In the genomic region with DNA sequence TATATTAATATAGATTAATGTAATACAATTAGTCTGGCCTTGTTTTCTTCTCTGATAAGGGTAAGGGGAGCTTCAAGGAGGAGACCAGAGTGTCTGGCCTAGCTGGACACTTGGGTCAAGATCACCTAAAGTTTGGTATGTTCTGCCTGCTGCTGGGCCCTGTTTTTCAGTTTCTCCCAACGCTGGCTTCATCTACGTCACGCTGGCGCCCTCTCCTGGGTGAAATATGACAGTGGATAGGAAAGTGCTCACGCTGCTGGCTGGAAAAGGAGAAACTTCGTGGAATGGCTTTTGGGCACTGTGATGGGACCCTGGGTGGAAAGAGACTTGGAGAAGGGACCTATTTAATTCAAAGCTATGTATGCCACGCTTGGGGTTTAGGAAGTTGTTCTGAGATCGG, we compare ENCODE assay signal across 8 mouse cellular contexts. TPM values are rescaled to one million over a fixed set of nuclear protein-coding genes. Genes with fewer than 3 reads are reported as not detected.
DNase-seq lines count a peak whose midpoint lies in the region; ATAC-seq and TF ChIP-seq lines count a peak whose summit lies in the region.

No protein-coding gene starts in this region.

- no peak overlapping the region for H3K27ac ChIP-seq in kidney, postnatal 0 days
- no peak overlapping the region for H3K27ac ChIP-seq in liver, adult 2 months (replicated peaks; ENCODE audit: insufficient read depth, low read depth, low read length)
- no peak overlapping the region for H3K27ac ChIP-seq in neural tube, embryonic 13.5 days (replicated peaks)
- H3K27ac ChIP-seq in testis, adult 2 months (ENCODE audit: control insufficient read depth, insufficient read depth, low read depth, low read length), result peak overlapping the region; percentile 67

- H3K9me3 ChIP-seq in kidney, postnatal 0 days (replicated peaks; ENCODE audit: low read length), result no peaks in the 10 kb centered on the region
- H3K9me3 ChIP-seq in neural tube, embryonic 13.5 days, result no peaks in the 10 kb centered on the region

- no peak overlapping the region for H3K9ac ChIP-seq in kidney, postnatal 0 days (ENCODE audit: low read depth, low read length)
- H3K9ac ChIP-seq in liver, adult 2 months (ENCODE audit: low read depth, low read length), result no peak overlapping the region
- H3K9ac ChIP-seq in neural tube, embryonic 13.5 days, result no peak overlapping the region

- no peaks in the 10 kb centered on the region for H3K27me3 ChIP-seq in kidney, postnatal 0 days (ENCODE audit: insufficient read depth, low read length)
- no peaks in the 10 kb centered on the region for H3K27me3 ChIP-seq in liver, adult 2 months (ENCODE audit: control insufficient read depth, insufficient read depth, low read length)
- no peaks in the 10 kb centered on the region; the same call in 1 of the 2 replicates for H3K27me3 ChIP-seq in neural tube, embryonic 13.5 days
- H3K27me3 ChIP-seq in testis, adult 2 months (ENCODE audit: control insufficient read depth, insufficient read depth, low read length), result no peaks in the 10 kb centered on the region

- H3K36me3 ChIP-seq in kidney, postnatal 0 days (ENCODE audit: insufficient read depth, low read length), result no peaks in the 10 kb centered on the region
- H3K36me3 ChIP-seq in liver, adult 2 months (ENCODE audit: control insufficient read depth, insufficient read depth, low read length), result no peaks in the 10 kb centered on the region
- no peaks in the 10 kb centered on the region for H3K36me3 ChIP-seq in neural tube, embryonic 13.5 days
- no peaks in the 10 kb centered on the region for H3K36me3 ChIP-seq in testis, adult 2 months (ENCODE audit: control insufficient read depth, insufficient read depth, low read length)

- WGBS in kidney, postnatal 0 days, result 1% methylated on average over 8 of the region's 8 CpGs
- 2% methylated on average over 8 of the region's 8 CpGs for WGBS in liver, adult 2 months
- WGBS in neural tube, embryonic 13.5 days, result 3% methylated on average over 8 of the region's 8 CpGs

- peak; percentile 89 for DNase-seq in B cell, adult 2 months
- peak; percentile 73 for DNase-seq in adrenal gland, adult 8-10 months
- DNase-seq in embryo, embryonic 11.5 days (ENCODE audit: low read depth, low spot score), result peak; percentile 76
- peak; percentile 87 to 95 for DNase-seq in heart, adult 18-20 months
- DNase-seq in kidney, postnatal 0 days (ENCODE audit: low spot score), result peak; percentile 95
- peak; percentile 44 for DNase-seq in liver, adult 2 months (ENCODE audit: extremely low read depth, low read depth, low spot score)

- H3K4me2 ChIP-seq in kidney, postnatal 0 days (ENCODE audit: low read length), result no peak overlapping the region
- no peak overlapping the region for H3K4me2 ChIP-seq in neural tube, embryonic 13.5 days

- TF ChIP-seq POLR2A in liver, adult 2 months (IDR thresholded peaks at IDR 0.05; ENCODE audit: extremely low read depth, insufficient read depth, low read length), result no peak
- TF ChIP-seq POLR2A in testis, adult 2 months (IDR thresholded peaks at IDR 0.05; ENCODE audit: control insufficient read depth, low read depth, low read length), result no peak

- no peak overlapping the region for H3K4me3 ChIP-seq in kidney, postnatal 0 days (replicated peaks; ENCODE audit: low read depth, low read length)
- no peak overlapping the region for H3K4me3 ChIP-seq in liver, adult 2 months (ENCODE audit: insufficient read depth, low read depth, low read length)
- H3K4me3 ChIP-seq in neural tube, embryonic 13.5 days, result no peak overlapping the region
- no peak overlapping the region for H3K4me3 ChIP-seq in testis, adult 2 months (ENCODE audit: control insufficient read depth, low read depth, low read length)

- no peaks in the 10 kb centered on the region for H3K79me2 ChIP-seq in liver, adult 2 months (ENCODE audit: control insufficient read depth, insufficient read depth, low read length)

- peak; percentile 72; the same call in 1 of the 2 replicates for ATAC-seq in kidney, postnatal 0 days (replicated peaks; ENCODE audit: low FRiP score, low read depth)
- ATAC-seq in neural tube, embryonic 13.5 days (ENCODE audit: low read depth), result peak; percentile 53; the same call in 1 of the 2 replicates

- H3K4me1 ChIP-seq in kidney, postnatal 0 days (replicated peaks; ENCODE audit: insufficient read depth, low read length), result 0 out of 2 replicates have a peak, but pooled peaks cover 9% of the 10 kb centered on the region
- no peaks in the 10 kb centered on the region for H3K4me1 ChIP-seq in liver, adult 2 months (ENCODE audit: control insufficient read depth, insufficient read depth, low read length)
- H3K4me1 ChIP-seq in neural tube, embryonic 13.5 days (replicated peaks), result no peaks in the 10 kb centered on the region
- no peaks in the 10 kb centered on the region for H3K4me1 ChIP-seq in testis, adult 2 months (ENCODE audit: control insufficient read depth, insufficient read depth, low read length)

- TF ChIP-seq CTCF in kidney, postnatal 0 days (IDR thresholded peaks at IDR 0.05; ENCODE audit: low read depth), result peak; percentile 97
- TF ChIP-seq CTCF in liver, adult 2 months (IDR thresholded peaks at IDR 0.05; ENCODE audit: low read depth, low read length), result peak; percentile 96
- peak; percentile 76; the same call in 1 of the 2 replicates for TF ChIP-seq CTCF in testis, adult 2 months (IDR thresholded peaks at IDR 0.05; ENCODE audit: control insufficient read depth, insufficient read depth, insufficient replicate concordance, low read depth, low read length)

RNA-seq across cellular contexts. Expression of gene Plau, which starts 36.8 kb away (rescaled TPM):
- total RNA-seq in adrenal gland, adult 8-10 months (2022), result 10 to 100 TPM; 22.1 to 48.3 (median 35.9) TPM
- total RNA-seq in heart, adult 18-20 months (2021), result 1 to 10 TPM; 3.8 to 4.0 TPM
- polyA plus RNA-seq in kidney, postnatal 0 days (2015; fragmentation: Nextera tagmentation; extraction: Ambion mirVana), result 70.2 and 74.7 TPM in 2 replicates
- 1.2 and 2.1 TPM in 2 replicates for total RNA-seq in liver, adult 2 months (2014; rRNA removed)
- polyA plus RNA-seq in liver, adult 2 months (2012; rRNA removed), result 0.19 and 0.57 TPM in 2 replicates
- 1.2 TPM in 2 replicates for polyA plus RNA-seq in neural tube, embryonic 13.5 days (2015; fragmentation: Nextera tagmentation; extraction: Ambion mirVana)
- polyA plus RNA-seq in testis, adult 2 months (2012; rRNA removed), result 0.73 and 1.2 TPM in 2 replicates

RNA-seq across cellular contexts. Expression of gene Vcl, which starts 55.9 kb away (rescaled TPM):
- total RNA-seq in adrenal gland, adult 8-10 months (2022), result 100 to 1,000 TPM in 2 of 4 experiments, 10 to 100 TPM in 2; 78.2 to 176 (median 131) TPM
- 100 to 1,000 TPM; 105 to 116 TPM for total RNA-seq in heart, adult 18-20 months (2021)
- polyA plus RNA-seq in kidney, postnatal 0 days (2015; fragmentation: Nextera tagmentation; extraction: Ambion mirVana), result 39.9 and 42.0 TPM in 2 replicates
- 12.1 and 13.6 TPM in 2 replicates for total RNA-seq in liver, adult 2 months (2014; rRNA removed)
- 7.9 and 9.5 TPM in 2 replicates for polyA plus RNA-seq in liver, adult 2 months (2012; rRNA removed)
- polyA plus RNA-seq in neural tube, embryonic 13.5 days (2015; fragmentation: Nextera tagmentation; extraction: Ambion mirVana), result 20.7 and 27.1 TPM in 2 replicates
- polyA plus RNA-seq in testis, adult 2 months (2012; rRNA removed), result 21.8 and 22.9 TPM in 2 replicates

Comparison
In these comparisons a context has a peak if more than half of its experiments do, and no peak if none do; other contexts are left out.
1. DNase-seq: peak in every context shown above with its lines; median percentile 95 in kidney, postnatal 0 days; 91 in heart, adult 18-20 months; 89 in B cell, adult 2 months; 76 in embryo, embryonic 11.5 days; 73 in adrenal gland, adult 8-10 months; 44 in liver, adult 2 months.
2. RNA of gene Plau, which starts 36.8 kb away (polyA plus RNA-seq): 70.2 to 74.7 TPM in kidney, postnatal 0 days; 1.2 TPM in neural tube, embryonic 13.5 days, 0.73 to 1.2 TPM in testis, adult 2 months and 0.19 to 0.57 TPM in liver, adult 2 months; every median in the first group is over 10 times any median in the second.
3. Peak in every context shown above with its lines, with median percentiles within 50 percentile points of each other: CTCF ChIP-seq.